Mouse (Mus musculus): ENCODE results near the gene Ubxn6. TPM values are rescaled to one million over a fixed set of nuclear protein-coding genes. Genes with fewer than 3 reads are reported as not detected.

Ubxn6 gene
- 13.3 TPM for polyA plus RNA-seq (2015; fragmentation: Illumina TruSeq; extraction: RNeasy Lipid Tissue Mini Kit (QIAGEN cat#74804); ENCODE audit: insufficient read depth, low read depth, low replicate concordance)

DNA sequence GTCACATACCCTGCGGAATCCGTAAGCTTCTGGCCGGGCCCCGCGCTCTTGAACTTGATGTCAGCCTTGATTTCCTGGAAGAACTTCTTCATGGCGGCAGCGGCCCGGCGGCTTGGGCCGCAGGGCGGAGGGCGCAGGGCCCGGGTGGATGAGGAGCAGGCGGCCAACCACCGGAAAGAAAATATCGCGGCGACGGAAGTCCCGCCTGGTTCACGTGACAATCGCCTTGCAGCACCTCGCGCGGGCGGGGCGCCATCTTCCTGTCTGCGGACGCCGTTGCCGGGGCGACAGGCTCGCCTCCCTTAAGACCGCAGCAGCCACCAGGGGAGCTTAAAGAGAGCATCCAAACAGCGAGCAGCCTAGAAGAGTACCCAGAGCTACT, at the start of gene Ubxn6:
Gene Ubxn6 (minus strand): TSS at position 202 of the 382 bp plus-strand sequence.

DNA sequence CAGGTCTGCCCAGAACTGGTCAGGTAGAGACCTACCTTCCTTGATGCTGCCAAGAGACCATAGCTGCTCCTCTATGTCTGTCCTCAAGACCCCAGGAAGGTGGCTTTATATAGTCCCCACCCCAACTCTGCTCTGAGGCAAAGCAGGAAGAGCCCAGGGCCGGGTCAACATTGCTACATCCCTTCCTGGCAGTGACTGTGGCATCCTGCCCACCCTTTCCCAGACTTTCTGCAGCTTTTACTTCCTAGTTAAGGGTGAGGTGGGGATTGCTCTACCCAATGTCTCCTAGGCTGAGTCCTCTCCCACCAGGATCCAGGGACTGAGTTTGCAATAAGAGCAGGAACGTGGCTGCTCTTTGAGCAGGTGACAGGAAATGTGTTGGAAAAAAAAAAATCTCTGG, 47.0 kb upstream of the Ubxn6 start, which contains the start of gene Lrg1:
Gene Lrg1 (minus strand): TSS at position 176 of the 400 bp plus-strand sequence.

DNA sequence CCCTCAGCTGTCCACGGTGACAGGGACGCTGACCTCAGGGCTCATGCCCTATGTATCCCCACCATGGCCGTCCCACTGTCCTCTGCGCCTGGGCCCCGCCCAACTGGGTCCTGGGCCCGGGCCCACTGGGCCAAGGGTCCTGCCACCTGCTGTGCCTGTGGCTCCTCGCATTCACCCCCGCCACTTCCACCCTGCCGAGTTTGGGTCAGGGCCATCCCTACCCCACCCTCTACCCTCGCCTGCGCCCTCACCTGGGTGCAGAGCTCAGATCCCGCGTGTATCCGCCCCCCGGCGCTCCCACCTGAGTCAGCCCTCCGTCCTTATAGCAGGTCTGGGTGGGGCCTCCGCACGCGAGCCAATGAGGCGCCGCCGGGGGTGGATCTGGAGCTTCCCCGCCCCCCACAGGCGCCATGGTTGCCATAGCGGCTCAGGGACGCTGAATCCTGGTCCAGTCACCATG, 42.5 kb upstream of the Ubxn6 start, which contains the start of gene Plin5:
Gene Plin5 (minus strand): TSS at position 346 of the 460 bp plus-strand sequence.

DNA sequence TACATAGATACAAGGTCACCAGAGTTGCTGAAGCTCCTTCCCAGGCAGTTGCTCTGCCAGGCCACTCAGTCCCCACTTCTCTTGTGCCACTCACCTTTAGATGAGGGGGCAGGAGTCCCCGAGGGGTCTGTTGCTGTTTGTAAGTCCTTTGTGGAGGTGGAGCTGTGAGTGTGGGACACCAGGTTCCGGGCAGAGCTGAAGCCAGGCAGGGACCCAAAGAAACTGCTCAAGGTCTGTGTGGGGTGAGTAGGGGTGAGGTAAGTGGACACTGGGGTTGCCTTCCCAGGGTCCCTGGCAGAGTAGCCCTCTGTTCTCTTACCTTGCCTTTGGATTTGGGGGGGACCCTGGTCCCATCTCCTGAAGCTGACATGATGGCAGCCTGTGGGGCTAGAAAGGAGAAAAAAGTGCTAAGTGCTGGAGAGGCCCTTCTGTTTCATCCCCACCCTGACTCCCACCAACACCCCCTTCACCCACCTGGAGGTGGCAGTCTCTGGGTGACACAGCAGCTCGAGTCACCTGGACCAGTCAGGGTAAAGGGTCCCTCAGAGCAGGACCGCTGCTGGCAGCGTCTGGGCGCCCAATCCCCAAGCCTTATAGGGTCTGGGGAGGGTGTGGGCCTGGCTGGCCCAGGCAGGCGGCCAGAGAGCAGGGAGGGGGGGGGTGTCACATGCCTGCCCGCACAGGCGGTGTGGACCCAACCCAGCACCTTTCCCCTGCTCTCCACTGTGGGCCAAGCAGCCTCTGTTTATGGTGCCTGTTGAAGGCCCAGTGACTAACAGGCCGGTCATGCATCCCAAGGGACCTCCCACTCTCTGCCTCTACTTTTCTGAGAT, 34.6 kb upstream of the Ubxn6 start, which contains the start of gene Plin4:
Gene Plin4 (minus strand): TSS at position 585 of the 833 bp plus-strand sequence.

DNA sequence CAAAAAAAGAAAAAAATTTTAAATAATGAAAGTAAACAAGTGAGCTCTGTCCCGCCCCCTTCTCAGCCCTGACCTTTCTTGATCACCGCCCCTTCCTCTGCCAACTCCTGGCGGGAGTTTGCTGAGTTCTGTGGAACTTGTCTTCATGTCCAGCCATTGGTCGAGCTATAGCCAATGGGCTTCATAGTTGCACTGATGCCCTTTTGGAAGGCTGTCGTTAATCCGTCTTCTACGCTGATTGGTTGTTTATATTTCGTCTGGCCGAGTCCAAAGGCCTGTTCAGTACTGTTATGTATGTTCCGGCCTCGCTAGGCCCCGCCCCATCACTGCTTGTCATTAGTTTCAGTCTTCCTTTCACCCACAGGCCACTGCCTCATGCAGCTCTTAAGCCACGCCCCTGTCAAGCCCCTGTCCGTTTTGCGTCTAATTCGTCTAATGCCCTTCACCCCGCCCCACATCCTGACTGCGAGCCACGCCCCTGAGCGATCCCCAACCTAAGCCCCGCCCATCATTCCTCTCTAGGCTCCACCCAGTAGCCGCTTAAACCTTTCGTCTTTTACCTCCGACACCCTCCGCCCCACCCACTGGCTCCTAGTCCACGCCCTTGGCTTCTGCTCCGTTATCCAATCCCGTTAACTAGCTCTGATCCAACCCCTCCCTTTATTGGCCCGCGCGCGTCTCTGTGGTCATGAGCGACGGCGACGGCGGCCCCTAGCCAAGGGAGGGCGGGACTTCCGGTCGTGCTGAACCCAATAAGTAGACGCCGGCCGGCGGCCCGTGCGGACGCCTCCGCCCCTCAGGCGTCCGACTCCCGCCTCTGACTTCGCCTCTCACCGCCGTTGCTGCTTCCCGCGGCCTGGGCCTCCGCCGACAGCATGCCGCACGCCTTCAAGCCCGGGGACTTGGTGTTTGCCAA, 4.3 kb upstream of the Ubxn6 start, which contains the start of gene Hdgfl2:
Gene Hdgfl2 (plus strand): TSS at position 755 of the 916 bp plus-strand sequence.

DNA sequence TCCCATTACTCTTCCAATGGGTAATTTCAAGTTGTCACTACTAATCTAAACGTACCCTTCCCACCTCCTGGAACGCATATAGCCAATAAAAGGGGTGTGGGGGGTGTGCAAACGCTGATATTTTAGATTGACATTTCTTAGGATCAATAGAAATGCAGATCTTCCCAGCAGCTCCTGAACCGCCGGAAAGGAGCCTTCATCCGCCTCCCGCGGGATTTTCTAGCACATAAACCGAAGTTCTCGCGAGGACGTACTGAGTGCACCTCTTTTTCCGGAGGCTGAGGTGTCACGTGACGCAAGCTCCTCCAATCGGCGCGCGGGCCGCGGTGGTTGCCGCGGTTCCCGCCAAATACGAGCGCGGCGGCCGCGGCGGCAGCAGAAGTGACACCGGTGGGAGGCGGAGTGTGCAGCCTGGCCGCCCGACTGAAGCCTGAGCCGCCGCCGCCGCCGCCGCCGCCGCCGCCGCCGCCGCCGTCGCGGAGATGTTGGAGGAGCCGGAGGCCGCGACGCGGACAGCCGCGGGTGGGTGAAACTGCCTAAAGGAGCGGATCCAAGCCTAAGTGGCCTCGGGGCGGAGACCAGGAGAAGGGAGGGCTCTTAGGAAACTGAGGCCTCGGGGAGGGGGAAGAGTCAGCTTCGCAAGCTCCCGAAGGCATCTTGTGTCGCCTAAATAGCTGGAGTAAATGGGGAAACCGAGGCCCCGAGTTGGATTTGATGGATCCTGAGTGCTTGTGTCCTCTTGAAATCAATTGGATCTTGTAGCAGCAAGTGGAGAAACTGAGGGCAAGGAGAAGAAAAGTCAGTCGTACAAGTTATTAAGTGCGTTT, 34.6 kb downstream of the Ubxn6 start, which contains the start of gene Chaf1a:
Gene Chaf1a (plus strand): TSS at position 410 of the 827 bp plus-strand sequence.

DNA sequence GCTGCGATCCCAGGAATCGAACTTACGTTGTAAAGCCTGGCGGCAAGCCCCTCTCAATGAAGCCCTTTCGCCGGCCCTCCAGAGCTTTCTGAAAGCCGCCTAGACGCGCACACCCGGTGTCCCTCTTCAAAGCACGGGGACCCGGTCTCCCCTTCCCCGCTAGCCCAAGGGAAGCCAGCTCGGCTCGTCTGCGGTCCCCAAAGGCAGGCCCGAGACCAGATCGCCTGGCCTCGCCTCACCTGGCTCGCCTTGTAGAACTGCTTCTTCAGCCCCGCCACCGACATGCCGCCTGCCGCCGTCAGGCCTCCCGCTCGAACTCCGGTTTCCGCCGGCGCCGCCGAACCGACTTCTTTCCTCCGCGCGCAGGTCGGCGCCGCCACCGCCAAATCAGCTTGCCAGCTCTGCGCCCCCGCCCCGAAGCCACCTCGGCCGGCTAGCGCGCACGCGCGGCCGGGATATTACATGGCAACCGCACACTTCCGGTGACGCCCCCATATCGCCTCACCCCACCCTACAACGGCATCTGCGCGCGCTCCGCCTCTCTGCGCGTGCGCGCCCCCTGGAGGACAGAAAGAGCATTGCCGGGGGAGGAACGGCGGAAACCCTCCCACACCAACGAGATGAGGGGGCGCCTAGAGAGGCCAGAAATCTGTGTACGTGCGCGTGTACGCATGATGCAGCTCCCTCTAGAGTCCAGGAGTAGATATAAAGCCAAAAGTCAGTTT, 38.5 kb downstream of the Ubxn6 start, which contains the start of gene Sh3gl1:
Gene Sh3gl1 (minus strand): TSS at position 460 of the 725 bp plus-strand sequence.

Other genes starting within 250 kb of the Ubxn6 start
- gene Zfp119a, start 196.1 kb downstream of the Ubxn6 start, polyA plus RNA-seq (2015; fragmentation: Illumina TruSeq; extraction: RNeasy Lipid Tissue Mini Kit (QIAGEN cat#74804); ENCODE audit: insufficient read depth, low read depth, low replicate concordance) = 2.2 TPM
- 2.6 TPM for gene Zfp959, start 182.9 kb downstream of the Ubxn6 start, polyA plus RNA-seq (2015; fragmentation: Illumina TruSeq; extraction: RNeasy Lipid Tissue Mini Kit (QIAGEN cat#74804); ENCODE audit: insufficient read depth, low read depth, low replicate concordance)
- 1.7 TPM for gene Zfp119b, start 125.5 kb downstream of the Ubxn6 start, polyA plus RNA-seq (2015; fragmentation: Illumina TruSeq; extraction: RNeasy Lipid Tissue Mini Kit (QIAGEN cat#74804); ENCODE audit: insufficient read depth, low read depth, low replicate concordance)
- 1.3 TPM for gene Ebi3, start 122.4 kb downstream of the Ubxn6 start, polyA plus RNA-seq (2015; fragmentation: Illumina TruSeq; extraction: RNeasy Lipid Tissue Mini Kit (QIAGEN cat#74804); ENCODE audit: insufficient read depth, low read depth, low replicate concordance)
- 2.3 TPM for gene Yju2, start 115.9 kb downstream of the Ubxn6 start, polyA plus RNA-seq (2015; fragmentation: Illumina TruSeq; extraction: RNeasy Lipid Tissue Mini Kit (QIAGEN cat#74804); ENCODE audit: insufficient read depth, low read depth, low replicate concordance)
- not detected for gene Shd, start 104.6 kb downstream of the Ubxn6 start, polyA plus RNA-seq (2015; fragmentation: Illumina TruSeq; extraction: RNeasy Lipid Tissue Mini Kit (QIAGEN cat#74804); ENCODE audit: insufficient read depth, low read depth, low replicate concordance)
- gene Fsd1, start 88.5 kb downstream of the Ubxn6 start, polyA plus RNA-seq (2015; fragmentation: Illumina TruSeq; extraction: RNeasy Lipid Tissue Mini Kit (QIAGEN cat#74804); ENCODE audit: insufficient read depth, low read depth, low replicate concordance) = not detected
- gene Stap2, start 69.4 kb downstream of the Ubxn6 start, polyA plus RNA-seq (2015; fragmentation: Illumina TruSeq; extraction: RNeasy Lipid Tissue Mini Kit (QIAGEN cat#74804); ENCODE audit: insufficient read depth, low read depth, low replicate concordance) = 20.6 TPM
- gene Mpnd, start 69.3 kb downstream of the Ubxn6 start, polyA plus RNA-seq (2015; fragmentation: Illumina TruSeq; extraction: RNeasy Lipid Tissue Mini Kit (QIAGEN cat#74804); ENCODE audit: insufficient read depth, low read depth, low replicate concordance) = 24.6 TPM
- 16.3 TPM for gene Sh3gl1, start 38.4 kb downstream of the Ubxn6 start, polyA plus RNA-seq (2015; fragmentation: Illumina TruSeq; extraction: RNeasy Lipid Tissue Mini Kit (QIAGEN cat#74804); ENCODE audit: insufficient read depth, low read depth, low replicate concordance)
- 0.18 TPM for gene Chaf1a, start 34.6 kb downstream of the Ubxn6 start, polyA plus RNA-seq (2015; fragmentation: Illumina TruSeq; extraction: RNeasy Lipid Tissue Mini Kit (QIAGEN cat#74804); ENCODE audit: insufficient read depth, low read depth, low replicate concordance)
- gene Hdgfl2, start 4.6 kb upstream of the Ubxn6 start, polyA plus RNA-seq (2015; fragmentation: Illumina TruSeq; extraction: RNeasy Lipid Tissue Mini Kit (QIAGEN cat#74804); ENCODE audit: insufficient read depth, low read depth, low replicate concordance) = 60.5 TPM
- gene Plin4, start 34.8 kb upstream of the Ubxn6 start, polyA plus RNA-seq (2015; fragmentation: Illumina TruSeq; extraction: RNeasy Lipid Tissue Mini Kit (QIAGEN cat#74804); ENCODE audit: insufficient read depth, low read depth, low replicate concordance) = 5.1 TPM
- not detected for gene Plin5, start 42.6 kb upstream of the Ubxn6 start, polyA plus RNA-seq (2015; fragmentation: Illumina TruSeq; extraction: RNeasy Lipid Tissue Mini Kit (QIAGEN cat#74804); ENCODE audit: insufficient read depth, low read depth, low replicate concordance)
- gene Lrg1, start 47.0 kb upstream of the Ubxn6 start, polyA plus RNA-seq (2015; fragmentation: Illumina TruSeq; extraction: RNeasy Lipid Tissue Mini Kit (QIAGEN cat#74804); ENCODE audit: insufficient read depth, low read depth, low replicate concordance) = 8.8 TPM
- gene Sema6b, start 65.3 kb upstream of the Ubxn6 start, polyA plus RNA-seq (2015; fragmentation: Illumina TruSeq; extraction: RNeasy Lipid Tissue Mini Kit (QIAGEN cat#74804); ENCODE audit: insufficient read depth, low read depth, low replicate concordance) = 3.3 TPM
- gene Tnfaip8l1, start 87.4 kb upstream of the Ubxn6 start, polyA plus RNA-seq (2015; fragmentation: Illumina TruSeq; extraction: RNeasy Lipid Tissue Mini Kit (QIAGEN cat#74804); ENCODE audit: insufficient read depth, low read depth, low replicate concordance) = 0.44 TPM
- 25.8 TPM for gene Mydgf, start 108.9 kb upstream of the Ubxn6 start, polyA plus RNA-seq (2015; fragmentation: Illumina TruSeq; extraction: RNeasy Lipid Tissue Mini Kit (QIAGEN cat#74804); ENCODE audit: insufficient read depth, low read depth, low replicate concordance)
- 13.7 TPM for gene Dpp9, start 143.9 kb upstream of the Ubxn6 start, polyA plus RNA-seq (2015; fragmentation: Illumina TruSeq; extraction: RNeasy Lipid Tissue Mini Kit (QIAGEN cat#74804); ENCODE audit: insufficient read depth, low read depth, low replicate concordance)
- 6.3 TPM for gene Fem1a, start 181.8 kb upstream of the Ubxn6 start, polyA plus RNA-seq (2015; fragmentation: Illumina TruSeq; extraction: RNeasy Lipid Tissue Mini Kit (QIAGEN cat#74804); ENCODE audit: insufficient read depth, low read depth, low replicate concordance)
- gene Ticam1, start 201.8 kb upstream of the Ubxn6 start, polyA plus RNA-seq (2015; fragmentation: Illumina TruSeq; extraction: RNeasy Lipid Tissue Mini Kit (QIAGEN cat#74804); ENCODE audit: insufficient read depth, low read depth, low replicate concordance) = 3.3 TPM
- 7.7 TPM for gene Plin3, start 217.8 kb upstream of the Ubxn6 start, polyA plus RNA-seq (2015; fragmentation: Illumina TruSeq; extraction: RNeasy Lipid Tissue Mini Kit (QIAGEN cat#74804); ENCODE audit: insufficient read depth, low read depth, low replicate concordance)
- gene Arrdc5, start 225.3 kb upstream of the Ubxn6 start, polyA plus RNA-seq (2015; fragmentation: Illumina TruSeq; extraction: RNeasy Lipid Tissue Mini Kit (QIAGEN cat#74804); ENCODE audit: insufficient read depth, low read depth, low replicate concordance) = not detected
- 0.39 TPM for gene Uhrf1, start 228.3 kb upstream of the Ubxn6 start, polyA plus RNA-seq (2015; fragmentation: Illumina TruSeq; extraction: RNeasy Lipid Tissue Mini Kit (QIAGEN cat#74804); ENCODE audit: insufficient read depth, low read depth, low replicate concordance)